ENCODE assay signal across 8 mouse cellular contexts in the genomic region with DNA sequence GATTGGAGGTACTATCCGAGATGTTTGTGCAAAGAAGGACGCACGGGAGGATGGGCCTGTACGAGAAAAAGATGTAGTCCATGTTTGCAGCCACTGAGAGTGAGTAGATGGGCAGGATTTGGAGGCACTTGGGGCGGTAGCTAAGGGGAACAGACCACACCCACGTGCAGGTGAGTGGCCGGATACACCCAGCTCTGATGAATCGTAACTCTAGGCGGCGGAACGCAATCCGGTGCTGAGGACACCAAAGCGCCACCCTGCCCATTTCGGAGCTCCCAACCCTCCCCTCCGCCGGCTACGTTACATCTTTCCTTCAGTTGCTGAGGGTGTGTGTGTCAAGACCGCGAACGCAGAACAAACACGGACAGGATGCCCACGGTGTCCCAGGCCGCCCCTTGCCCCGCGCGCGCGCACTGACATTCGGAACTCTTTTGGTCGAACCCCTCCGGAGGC. TPM values are rescaled to one million over a fixed set of nuclear protein-coding genes. Genes with fewer than 3 reads are reported as not detected.
DNase-seq lines count a peak whose midpoint lies in the region; ATAC-seq lines count a peak whose summit lies in the region.

No protein-coding gene starts in this region.

- 1% methylated on average over 31 of the region's 31 CpGs for WGBS in heart, embryonic 16.5 days
- 2% methylated on average over 31 of the region's 31 CpGs for WGBS in liver, embryonic 16.5 days (ENCODE audit: insufficient replicate concordance)
- WGBS in neural tube, embryonic 13.5 days: 1% methylated on average over 31 of the region's 31 CpGs

- peaks cover 43% of the 10 kb centered on the region for H3K27me3 ChIP-seq in heart, embryonic 16.5 days (ENCODE audit: control insufficient read depth, insufficient read depth, low read length)
- H3K27me3 ChIP-seq in liver, embryonic 16.5 days (ENCODE audit: control insufficient read depth, insufficient read depth, low read depth, low read length): peaks cover 43% of the 10 kb centered on the region
- H3K27me3 ChIP-seq in neural tube, embryonic 13.5 days: peaks cover 59% of the 10 kb centered on the region

- no peak for ATAC-seq in heart, embryonic 16.5 days (replicated peaks; ENCODE audit: extremely low read depth, insufficient read depth, low FRiP score)
- ATAC-seq in liver, embryonic 16.5 days (ENCODE audit: low read depth): no peak
- ATAC-seq in neural tube, embryonic 13.5 days (ENCODE audit: low read depth): peak; percentile 26; the same call in 1 of the 2 replicates

- H3K4me2 ChIP-seq in heart, embryonic 16.5 days (ENCODE audit: low read depth, low read length): peak overlapping the region; percentile 99
- H3K4me2 ChIP-seq in liver, embryonic 16.5 days (ENCODE audit: low read depth, low read length): peak overlapping the region; percentile 80
- H3K4me2 ChIP-seq in neural tube, embryonic 13.5 days: peak overlapping the region; percentile 95

- peak; percentile 18 to 29 for DNase-seq in adrenal gland, adult 18-20 months (ENCODE audit: low spot score in 2 of 2)
- no peak for DNase-seq in adrenal gland, adult (ENCODE audit: inconsistent age in 2 of 2, low spot score in 1 of 2)
- DNase-seq in right cerebral cortex, adult 18-20 months: peak; percentile 24
- DNase-seq in right cerebral cortex, postnatal 25 days: no peak
- DNase-seq in ovary, postnatal 14 days (ENCODE audit: low spot score): no peak

- no peaks in the 10 kb centered on the region for H3K9me3 ChIP-seq in heart, embryonic 16.5 days (replicated peaks; ENCODE audit: control insufficient read depth, low read length)
- no peaks in the 10 kb centered on the region for H3K9me3 ChIP-seq in liver, embryonic 16.5 days (replicated peaks; ENCODE audit: control insufficient read depth, low read length)
- no peaks in the 10 kb centered on the region for H3K9me3 ChIP-seq in neural tube, embryonic 13.5 days

- H3K4me1 ChIP-seq in heart, embryonic 16.5 days (ENCODE audit: control insufficient read depth, insufficient read depth, low read length): peaks cover 9% of the 10 kb centered on the region; the same call in 1 of the 2 replicates
- H3K4me1 ChIP-seq in liver, embryonic 16.5 days (ENCODE audit: control insufficient read depth, low read depth, low read length): peaks cover 3% of the 10 kb centered on the region; the same call in 1 of the 2 replicates
- peaks cover 20% of the 10 kb centered on the region for H3K4me1 ChIP-seq in neural tube, embryonic 13.5 days (replicated peaks)

- peak overlapping the region; percentile 61 for H3K4me3 ChIP-seq in heart, embryonic 16.5 days (ENCODE audit: low read length)
- H3K4me3 ChIP-seq in liver, embryonic 16.5 days (ENCODE audit: low read depth, low read length): peak overlapping the region; percentile 55
- H3K4me3 ChIP-seq in neural tube, embryonic 13.5 days: peak overlapping the region; percentile 50

- H3K36me3 ChIP-seq in heart, embryonic 16.5 days (ENCODE audit: control insufficient read depth, insufficient read depth): no peaks in the 10 kb centered on the region
- H3K36me3 ChIP-seq in liver, embryonic 16.5 days (ENCODE audit: control insufficient read depth, insufficient read depth): no peaks in the 10 kb centered on the region
- no peaks in the 10 kb centered on the region for H3K36me3 ChIP-seq in neural tube, embryonic 13.5 days

- H3K27ac ChIP-seq in heart, embryonic 16.5 days (ENCODE audit: low read length): no peak overlapping the region
- no peak overlapping the region for H3K27ac ChIP-seq in liver, embryonic 16.5 days (ENCODE audit: low read length)
- H3K27ac ChIP-seq in neural tube, embryonic 13.5 days (replicated peaks): no peak overlapping the region

- H3K9ac ChIP-seq in heart, embryonic 16.5 days (ENCODE audit: low read length): peak overlapping the region; percentile 69
- no peak overlapping the region for H3K9ac ChIP-seq in liver, embryonic 16.5 days (ENCODE audit: low read depth, low read length)
- peak overlapping the region; percentile 69 for H3K9ac ChIP-seq in neural tube, embryonic 13.5 days

RNA-seq across cellular contexts. Expression of a gene that starts 0.6 kb away (rescaled TPM):
- 1 to 10 TPM; 2.0 to 5.3 TPM for total RNA-seq in adrenal gland, adult 18-20 months (2021)
- polyA plus RNA-seq in heart, embryonic 16.5 days (2015; fragmentation: Nextera tagmentation; extraction: Ambion mirVana): 0.16 and 0.34 TPM in 2 replicates
- 0.09 and 0.16 TPM in 2 replicates for polyA plus RNA-seq in liver, embryonic 16.5 days (2015; fragmentation: Nextera tagmentation; extraction: Ambion mirVana)
- polyA plus RNA-seq in neural tube, embryonic 13.5 days (2015; fragmentation: Nextera tagmentation; extraction: Ambion mirVana): 0.56 and 0.74 TPM in 2 replicates

RNA-seq across cellular contexts. Expression of a gene that starts 29.3 kb away (rescaled TPM):
- 10 to 100 TPM; 27.3 to 27.4 TPM for total RNA-seq in adrenal gland, adult 18-20 months (2021)
- polyA plus RNA-seq in heart, embryonic 16.5 days (2015; fragmentation: Nextera tagmentation; extraction: Ambion mirVana): 70.1 and 79.3 TPM in 2 replicates
- 37.0 and 41.0 TPM in 2 replicates for polyA plus RNA-seq in liver, embryonic 16.5 days (2015; fragmentation: Nextera tagmentation; extraction: Ambion mirVana)
- polyA plus RNA-seq in neural tube, embryonic 13.5 days (2015; fragmentation: Nextera tagmentation; extraction: Ambion mirVana): 121 and 134 TPM in 2 replicates

RNA-seq across cellular contexts. Expression of a gene that starts 32.3 kb away (rescaled TPM):
- 100 to 1,000 TPM; 219 to 239 TPM for total RNA-seq in adrenal gland, adult 18-20 months (2021)
- polyA plus RNA-seq in heart, embryonic 16.5 days (2015; fragmentation: Nextera tagmentation; extraction: Ambion mirVana): 47.1 and 47.3 TPM in 2 replicates
- polyA plus RNA-seq in liver, embryonic 16.5 days (2015; fragmentation: Nextera tagmentation; extraction: Ambion mirVana): 43.0 and 48.3 TPM in 2 replicates
- polyA plus RNA-seq in neural tube, embryonic 13.5 days (2015; fragmentation: Nextera tagmentation; extraction: Ambion mirVana): 64.6 and 72.3 TPM in 2 replicates

RNA-seq across cellular contexts. Expression of a gene that starts 54.1 kb away (rescaled TPM):
- 10 to 100 TPM; 12.7 to 17.7 TPM for total RNA-seq in adrenal gland, adult 18-20 months (2021)
- 2.0 and 2.4 TPM in 2 replicates for polyA plus RNA-seq in heart, embryonic 16.5 days (2015; fragmentation: Nextera tagmentation; extraction: Ambion mirVana)
- 1.6 and 1.9 TPM in 2 replicates for polyA plus RNA-seq in liver, embryonic 16.5 days (2015; fragmentation: Nextera tagmentation; extraction: Ambion mirVana)
- polyA plus RNA-seq in neural tube, embryonic 13.5 days (2015; fragmentation: Nextera tagmentation; extraction: Ambion mirVana): 10.5 and 10.7 TPM in 2 replicates

Comparison
In these comparisons a context has a peak if more than half of its experiments do, and no peak if none do; other contexts are left out.
1. DNase-seq: peak in adrenal gland, adult 18-20 months (2 of 2) and right cerebral cortex, adult 18-20 months (single experiment); none in adrenal gland, adult (0 of 2), right cerebral cortex, postnatal 25 days (single experiment) and ovary, postnatal 14 days (single experiment).
2. Peak in every context shown above with its lines, with median percentiles within 50 percentile points of each other: H3K4me2 ChIP-seq and H3K4me3 ChIP-seq.